Mouse (Mus musculus) heart, embryonic 15.5 days (tissue): ENCODE measurements around the gene Tnpo1. TPM values are rescaled to one million over a fixed set of nuclear protein-coding genes. Genes with fewer than 3 reads are reported as not detected.
A peak's percentile ranks its signal among the peaks of the same experiment; 100 is the strongest.

ENCODE experiments used
- ATAC-seq: fragments of 200-750 bp; cut with Nextera tagmentation; replicated peaks from 2 replicates; pipeline ENCODE4 v1.8.0; 2017; ENCODE audit warnings: low read depth, moderate TSS enrichment; ENCODE audit not compliant: insufficient number of reproducible peaks, insufficient read depth, low FRiP score
- H3K27ac ChIP-seq: fragments of 300-500 bp; sonication (generic); 2 replicates; pipeline ENCODE4 v1.5.1; 2015; ENCODE audit warnings: mild to moderate bottlenecking, inconsistent platforms
- H3K27me3 ChIP-seq: fragments of 300-500 bp; sonication (generic); 2 replicates; pipeline ENCODE4 v1.6.1; 2015; ENCODE audit warnings: inconsistent platforms
- H3K36me3 ChIP-seq: fragments of 300-500 bp; sonication (generic); 2 replicates; pipeline ENCODE4 v1.6.1; 2015; ENCODE audit warnings: mild to moderate bottlenecking, inconsistent platforms
- H3K4me1 ChIP-seq: fragments of 300-500 bp; sonication (generic); replicated peaks from 2 replicates; pipeline ENCODE4 v1.6.1; 2015; ENCODE audit warnings: inconsistent platforms
- H3K4me2 ChIP-seq: fragments of 300-500 bp; sonication (generic); 2 replicates; pipeline ENCODE4 v1.6.1; 2015; ENCODE audit warnings: inconsistent platforms, mild to moderate bottlenecking, moderate library complexity
- H3K4me3 ChIP-seq: fragments of 300-500 bp; sonication (generic); 2 replicates; pipeline ENCODE4 v1.5.1; 2015; ENCODE audit warnings: mild to moderate bottlenecking, inconsistent platforms
- H3K9ac ChIP-seq: fragments of 300-500 bp; sonication (generic); 2 replicates; pipeline ENCODE4 v1.6.1; 2015; ENCODE audit warnings: mild to moderate bottlenecking, inconsistent platforms
- H3K9me3 ChIP-seq: fragments of 300-500 bp; sonication (generic); replicated peaks from 2 replicates; pipeline ENCODE4 v1.6.1; 2016; ENCODE audit warnings: inconsistent platforms
- WGBS: fragments of 180-500 bp; shearing (Covaris S2); methylation state at CpG from one replicate; pipeline ENCODE4 v1.1.7; 2015; ENCODE audit warnings: mixed read lengths; 5-methylcytosine and 5-hydroxymethylcytosine counted together
- polyA plus RNA-seq: library from polyadenylated mRNA; unstranded; fragments of >200 nt; fragmentation: Nextera tagmentation; extraction: Ambion mirVana; gene quantifications from 2 replicates; pipeline ENCODE4 v1.2.1, GENCODE M21; 2015

The Tnpo1 gene
- polyA plus RNA-seq, 1 experiment from 2014 or later = 36.4 TPM

DNA sequence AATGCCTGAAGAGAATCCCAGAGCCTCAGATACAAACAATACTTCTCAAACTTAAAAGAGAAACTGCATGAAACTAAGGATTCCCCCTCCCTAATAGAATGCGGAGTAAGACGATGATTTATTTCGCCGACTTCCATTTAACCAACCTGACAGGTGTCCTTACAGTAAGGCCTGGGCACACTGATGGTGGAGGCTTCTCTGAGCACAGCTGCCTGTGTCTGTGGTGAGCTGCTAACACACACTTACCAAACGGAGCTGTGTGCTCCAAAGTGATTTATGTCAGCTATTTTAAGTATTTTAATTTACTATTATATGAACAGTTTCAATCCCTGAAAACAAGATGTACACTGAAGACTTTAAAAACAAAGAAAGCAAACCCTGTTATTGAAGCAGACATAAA, 42.4 kb downstream of the Tnpo1 start:
- Histone ChIP-seq H3K4me3 (no peak overlapping the region), H3K27ac (no peak overlapping the region), H3K9ac (no peak overlapping the region), H3K9me3 (no peaks in the 10 kb centered on the region), H3K4me2 (no peak overlapping the region), H3K36me3 (peaks cover 78% of the 10 kb centered on the region), H3K4me1 (peaks cover 9% of the 10 kb centered on the region), H3K27me3 (no peaks in the 10 kb centered on the region)
- WGBS = 88% methylated on average over 5 of the region's 5 CpGs
- ATAC-seq = no peak

DNA sequence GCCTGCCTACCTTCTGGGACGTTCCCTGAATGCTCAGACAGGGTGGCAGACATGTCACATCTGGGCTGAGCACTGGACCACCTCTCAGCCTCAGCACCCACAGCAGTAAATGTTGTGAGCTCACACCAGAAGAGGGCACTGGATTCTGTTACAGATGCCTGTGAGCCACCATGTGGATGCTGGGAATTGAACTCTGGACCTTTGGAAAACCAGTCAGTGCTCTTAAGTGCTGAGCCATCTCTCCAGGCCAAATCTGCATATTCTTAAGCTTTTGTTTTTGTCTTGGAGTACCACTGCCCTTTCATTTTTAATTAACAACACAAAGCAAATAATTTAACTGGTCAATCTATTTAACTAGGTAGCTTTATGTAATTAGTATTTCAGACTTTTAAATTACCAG, 44.2 kb downstream of the Tnpo1 start:
- Histone ChIP-seq H3K4me1 (peaks cover 6% of the 10 kb centered on the region), H3K27ac (no peak overlapping the region), H3K9me3 (no peaks in the 10 kb centered on the region), H3K4me2 (no peak overlapping the region), H3K4me3 (no peak overlapping the region), H3K9ac (no peak overlapping the region), H3K36me3 (peaks cover 81% of the 10 kb centered on the region), H3K27me3 (no peaks in the 10 kb centered on the region)
- no peak for ATAC-seq
- WGBS = 69% methylated on average over 1 of the region's 1 CpGs

DNA sequence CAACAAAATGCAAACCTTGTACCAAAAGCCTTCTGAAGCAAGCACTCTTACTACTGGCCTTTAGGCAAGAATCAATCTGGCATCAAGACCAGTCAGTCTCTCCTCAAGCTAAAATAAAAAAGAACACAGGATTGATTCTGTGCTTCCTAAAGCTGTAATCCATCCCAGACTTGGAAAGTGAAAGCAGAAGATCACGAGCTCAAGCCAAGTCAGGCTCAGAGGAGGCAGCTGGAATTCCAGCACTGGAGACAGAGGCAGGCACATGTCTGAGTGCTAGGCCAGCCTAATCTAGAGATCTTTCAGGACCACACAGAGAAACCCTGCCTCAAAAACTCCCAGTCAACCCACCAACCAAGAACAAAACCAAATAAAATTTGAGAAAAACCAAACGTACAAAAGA, 45.8 kb downstream of the Tnpo1 start:
- H3K9ac ChIP-seq = no peak overlapping the region
- peaks cover 70% of the 10 kb centered on the region for H3K36me3 ChIP-seq
- no peak overlapping the region for H3K4me3 ChIP-seq
- H3K27ac ChIP-seq = 0 out of 2 replicates have a peak overlapping the region, but pooled peaks have one; percentile 16
- no peak overlapping the region for H3K4me2 ChIP-seq
- no peaks in the 10 kb centered on the region for H3K27me3 ChIP-seq
- H3K9me3 ChIP-seq = no peaks in the 10 kb centered on the region
- peaks cover 6% of the 10 kb centered on the region for H3K4me1 ChIP-seq
- ATAC-seq = no peak
- WGBS = 56% methylated on average over 2 of the region's 2 CpGs

DNA sequence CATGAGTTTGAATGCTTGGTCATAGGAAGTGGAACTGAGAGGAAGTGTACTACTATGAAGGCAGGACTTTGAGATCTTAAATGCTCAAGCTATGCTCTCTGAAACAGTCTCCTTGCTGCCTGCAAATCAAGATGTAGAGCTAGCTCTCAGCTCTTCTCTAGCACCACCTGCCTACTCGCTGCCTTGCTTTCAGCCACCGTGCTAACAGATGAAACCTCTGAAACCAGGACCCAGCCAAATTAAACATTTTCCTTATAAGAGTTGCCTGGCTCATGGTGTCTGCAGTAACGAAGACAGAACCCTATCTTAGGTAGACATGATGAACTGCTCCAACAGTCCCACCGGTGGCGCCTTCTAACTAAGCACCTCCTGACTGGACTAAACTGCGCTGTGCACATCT, 46.8 kb downstream of the Tnpo1 start:
- Histone ChIP-seq H3K9ac (no peak overlapping the region), H3K4me1 (peaks cover 6% of the 10 kb centered on the region), H3K36me3 (peaks cover 69% of the 10 kb centered on the region), H3K4me2 (no peak overlapping the region), H3K27ac (no peak overlapping the region), H3K9me3 (no peaks in the 10 kb centered on the region), H3K4me3 (no peak overlapping the region), H3K27me3 (no peaks in the 10 kb centered on the region)
- WGBS = 94% methylated on average over 6 of the region's 6 CpGs
- no peak for ATAC-seq

DNA sequence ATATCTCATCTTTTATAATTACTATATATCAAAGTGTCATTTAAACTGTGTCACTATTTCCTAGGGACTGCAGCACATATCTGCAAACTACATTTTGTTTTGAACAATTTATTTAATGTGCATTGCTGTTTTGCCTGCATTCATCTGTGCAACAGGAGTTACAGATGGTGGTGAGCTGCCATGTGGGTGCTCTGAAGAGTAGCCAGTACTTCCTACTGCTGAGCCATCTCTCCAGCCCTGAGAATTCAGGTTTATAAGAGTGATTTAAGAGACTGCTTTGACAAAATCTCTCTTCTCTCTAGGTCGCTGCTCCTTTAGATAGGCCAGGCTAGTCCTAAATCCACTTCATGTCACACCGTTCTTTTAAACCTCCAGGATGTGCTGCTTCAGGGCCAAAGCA, 49.0 kb downstream of the Tnpo1 start:
- Histone ChIP-seq H3K27ac (no peak overlapping the region), H3K4me1 (peaks cover 6% of the 10 kb centered on the region), H3K4me3 (no peak overlapping the region), H3K36me3 (peaks cover 66% of the 10 kb centered on the region), H3K9me3 (no peaks in the 10 kb centered on the region), H3K9ac (no peak overlapping the region), H3K27me3 (no peaks in the 10 kb centered on the region), H3K4me2 (no peak overlapping the region)
- 88% methylated on average over 2 of the region's 2 CpGs for WGBS
- no peak for ATAC-seq

DNA sequence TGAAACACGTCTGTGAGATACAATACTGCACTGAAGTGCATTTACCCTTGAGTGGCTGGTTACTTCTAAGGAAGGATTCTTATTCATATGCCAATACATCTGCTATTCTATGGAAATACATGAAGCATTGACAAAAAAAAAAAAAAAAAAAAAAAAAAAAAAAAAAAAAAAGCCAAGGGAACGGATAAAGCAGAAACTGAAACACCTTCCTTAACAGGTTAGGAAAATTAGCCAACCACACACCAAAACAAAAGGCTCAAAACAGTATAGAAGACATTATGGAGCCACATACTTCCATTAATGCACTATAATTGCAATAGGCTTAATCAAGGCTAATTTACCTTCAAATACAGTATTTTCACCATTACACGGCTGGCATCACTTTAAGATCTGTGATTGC, 51.5 kb downstream of the Tnpo1 start:
- Histone ChIP-seq H3K4me1 (no peaks in the 10 kb centered on the region), H3K4me3 (no peak overlapping the region), H3K36me3 (peaks cover 74% of the 10 kb centered on the region), H3K27ac (no peak overlapping the region), H3K27me3 (no peaks in the 10 kb centered on the region), H3K9me3 (no peaks in the 10 kb centered on the region), H3K4me2 (no peak overlapping the region), H3K9ac (no peak overlapping the region)
- no peak for ATAC-seq
- 88% methylated on average over 3 of the region's 3 CpGs for WGBS

DNA sequence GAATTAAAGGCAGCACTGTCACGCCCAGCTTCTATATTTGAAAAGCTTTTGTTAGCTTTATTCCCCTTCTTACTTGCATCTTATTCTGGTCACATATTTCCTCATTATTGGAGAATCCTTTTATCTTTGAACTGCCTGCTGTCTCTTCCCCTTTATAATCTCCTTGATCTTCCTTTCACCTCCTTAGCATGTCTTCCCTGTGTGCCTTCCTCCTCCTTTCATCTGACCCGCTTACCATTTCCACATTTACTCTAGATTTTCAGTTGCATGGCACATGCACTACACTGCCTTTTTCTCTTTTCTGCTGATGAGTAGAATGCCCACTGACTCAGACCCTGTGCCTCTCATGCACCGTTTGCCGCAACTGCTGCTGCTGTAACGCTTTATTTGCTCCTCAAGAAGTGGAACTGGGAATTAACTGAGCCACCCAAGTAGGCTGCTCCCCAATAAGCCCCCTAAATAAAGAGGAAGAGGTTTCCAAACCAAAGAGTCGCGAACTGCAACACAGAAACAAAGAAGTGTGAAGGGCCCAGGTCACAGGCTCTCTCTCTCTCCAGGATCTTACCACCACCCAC, 53.8 kb downstream of the Tnpo1 start:
- H3K36me3 ChIP-seq = peaks cover 77% of the 10 kb centered on the region
- H3K27ac ChIP-seq = no peak overlapping the region
- WGBS = 90% methylated on average over 7 of the region's 7 CpGs

DNA sequence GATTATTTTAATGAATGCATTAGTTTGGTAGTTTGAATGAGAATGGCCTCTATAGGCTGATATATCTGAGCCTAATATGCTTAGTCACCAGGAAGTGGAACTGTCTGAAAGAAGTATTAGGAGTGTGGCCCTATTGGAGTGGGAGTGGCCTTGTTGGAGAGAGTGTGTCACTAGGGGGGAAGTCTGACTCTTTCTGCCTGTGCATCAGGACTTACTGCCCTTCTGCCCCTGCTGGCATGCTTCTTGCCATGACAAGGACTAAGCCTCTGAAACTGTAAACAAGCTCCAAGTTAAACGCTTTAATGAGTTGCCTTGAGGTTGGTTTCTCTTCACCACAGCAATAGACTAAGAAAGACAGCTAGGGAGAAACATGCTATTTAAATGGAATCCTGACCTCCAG, 54.9 kb downstream of the Tnpo1 start:
- Histone ChIP-seq H3K27ac (no peak overlapping the region), H3K9me3 (no peaks in the 10 kb centered on the region), H3K27me3 (no peaks in the 10 kb centered on the region), H3K36me3 (peaks cover 81% of the 10 kb centered on the region), H3K4me3 (no peak overlapping the region), H3K4me2 (no peak overlapping the region), H3K9ac (no peak overlapping the region), H3K4me1 (no peaks in the 10 kb centered on the region)
- no peak for ATAC-seq
- WGBS = 85% methylated on average over 1 of the region's 1 CpGs

More for the DNA sequence above, 53.8 kb downstream of the Tnpo1 start:
- no peaks in the 10 kb centered on the region for H3K27me3 ChIP-seq
- H3K4me3 ChIP-seq = no peak overlapping the region
- no peaks in the 10 kb centered on the region for H3K4me1 ChIP-seq
- H3K4me2 ChIP-seq = no peak overlapping the region
- no peak overlapping the region for H3K9ac ChIP-seq
- no peak for ATAC-seq
- H3K9me3 ChIP-seq = no peaks in the 10 kb centered on the region

DNA sequence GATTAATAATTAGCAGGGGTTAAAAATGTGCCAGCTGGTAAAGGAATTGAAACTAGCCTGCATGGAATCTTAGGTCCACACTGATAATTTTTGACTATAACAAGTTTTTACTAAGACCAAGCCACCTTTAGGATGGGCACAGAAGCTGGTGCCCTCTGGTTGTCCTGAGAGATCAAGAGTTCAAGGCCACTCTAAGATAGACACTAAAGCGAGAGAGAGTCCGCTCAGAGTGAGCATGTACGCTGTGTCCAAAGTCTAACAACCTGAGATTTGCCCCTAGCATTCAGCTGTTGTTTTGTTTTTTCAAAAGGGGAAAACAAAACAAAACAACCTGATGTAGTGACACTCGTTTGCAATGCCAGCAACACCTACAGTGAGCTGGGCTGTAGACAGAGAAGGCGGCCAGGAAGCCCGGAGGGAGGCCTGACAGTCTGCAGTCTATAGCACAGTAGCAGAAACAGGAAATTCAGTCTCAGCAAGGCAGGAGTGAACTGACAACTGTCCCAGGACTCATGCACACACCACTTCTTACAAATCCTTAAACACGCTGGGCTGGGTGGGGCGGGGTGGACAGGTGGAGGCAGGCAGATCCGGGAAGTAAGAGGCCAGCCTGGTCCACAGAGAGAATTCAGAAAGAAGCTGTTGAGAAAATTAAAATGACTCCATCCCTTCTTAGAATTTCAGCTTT, 57.8 kb downstream of the Tnpo1 start:
- Histone ChIP-seq H3K4me2 (no peak overlapping the region), H3K27ac (no peak overlapping the region), H3K9me3 (no peaks in the 10 kb centered on the region), H3K9ac (no peak overlapping the region), H3K4me1 (no peaks in the 10 kb centered on the region), H3K4me3 (no peak overlapping the region), H3K27me3 (no peaks in the 10 kb centered on the region), H3K36me3 (peaks cover 81% of the 10 kb centered on the region)
- no peak for ATAC-seq
- WGBS = 88% methylated on average over 9 of the region's 9 CpGs

DNA sequence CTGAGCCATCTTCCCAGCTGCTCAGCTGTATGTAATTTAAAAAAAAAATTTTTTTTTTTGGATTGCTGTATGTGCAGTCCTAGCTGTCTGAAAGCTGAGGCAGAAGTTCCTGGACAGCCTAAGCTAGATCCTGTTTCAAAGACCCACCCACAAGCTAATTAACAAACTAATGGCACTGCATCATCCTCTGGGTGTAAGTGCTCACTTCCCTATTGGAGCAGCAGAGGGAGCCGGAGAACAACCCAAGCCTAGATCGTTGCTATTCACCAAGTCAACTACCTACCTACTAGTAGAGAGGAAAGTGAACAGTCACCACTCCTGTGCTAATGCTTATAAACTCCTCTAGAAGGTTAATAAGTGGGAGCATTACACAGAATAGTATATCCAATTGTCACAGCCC, 58.4 kb downstream of the Tnpo1 start:
- ATAC-seq = no peak
- Histone ChIP-seq H3K4me3 (no peak overlapping the region), H3K4me1 (no peaks in the 10 kb centered on the region), H3K27ac (no peak overlapping the region), H3K9ac (no peak overlapping the region), H3K4me2 (no peak overlapping the region), H3K36me3 (peaks cover 83% of the 10 kb centered on the region), H3K27me3 (no peaks in the 10 kb centered on the region), H3K9me3 (no peaks in the 10 kb centered on the region)
- 36% methylated on average over 2 of the region's 2 CpGs for WGBS

DNA sequence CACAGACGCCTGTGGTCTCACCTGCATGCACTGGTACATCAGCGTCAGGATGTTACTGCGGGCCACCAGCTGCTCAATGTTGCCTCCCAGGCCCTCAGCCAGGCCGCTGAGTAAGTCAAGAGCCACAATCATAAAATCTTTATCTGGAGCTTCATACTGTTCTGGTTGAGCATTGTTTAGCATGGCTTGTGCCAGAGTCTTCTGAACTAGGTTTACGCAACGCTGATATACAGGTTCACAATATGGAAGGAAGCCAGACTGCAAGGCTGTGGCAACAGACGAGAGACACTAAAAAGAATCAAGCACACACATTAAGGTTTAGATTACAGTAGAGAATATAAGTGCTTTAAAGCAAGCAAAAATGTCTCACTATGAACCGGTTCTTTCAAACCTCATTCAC, 70.9 kb downstream of the Tnpo1 start:
- H3K4me3 ChIP-seq = no peak overlapping the region
- H3K27ac ChIP-seq = no peak overlapping the region
- no peak for ATAC-seq
- peaks cover 73% of the 10 kb centered on the region for H3K36me3 ChIP-seq
- H3K27me3 ChIP-seq = no peaks in the 10 kb centered on the region
- no peak overlapping the region for H3K4me2 ChIP-seq
- no peaks in the 10 kb centered on the region for H3K9me3 ChIP-seq
- no peaks in the 10 kb centered on the region for H3K4me1 ChIP-seq
- H3K9ac ChIP-seq = no peak overlapping the region
- 82% methylated on average over 8 of the region's 8 CpGs for WGBS

DNA sequence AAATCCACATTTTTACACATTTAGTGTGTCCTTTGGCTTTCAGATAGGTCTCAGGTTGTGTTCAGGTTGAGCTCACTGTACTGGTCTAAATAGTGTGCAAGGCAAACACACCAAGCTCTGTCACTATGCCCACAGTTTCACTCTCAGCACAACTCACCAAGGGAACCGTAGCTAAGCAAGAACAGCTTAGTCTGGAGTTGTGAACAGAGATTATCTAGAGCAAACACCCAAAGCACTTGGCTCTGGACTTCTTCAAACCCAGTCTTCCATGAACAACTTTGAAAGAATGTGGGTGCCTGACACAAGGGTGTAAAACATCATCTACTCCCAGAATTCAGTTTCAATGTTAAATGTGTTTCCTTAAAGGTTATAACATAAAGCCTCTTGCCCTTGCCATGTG, 80.4 kb downstream of the Tnpo1 start:
- Histone ChIP-seq H3K4me2 (no peak overlapping the region), H3K27ac (no peak overlapping the region), H3K4me3 (no peak overlapping the region), H3K36me3 (peaks cover 63% of the 10 kb centered on the region), H3K9me3 (no peaks in the 10 kb centered on the region), H3K9ac (no peak overlapping the region), H3K27me3 (no peaks in the 10 kb centered on the region), H3K4me1 (no peaks in the 10 kb centered on the region)
- no peak for ATAC-seq
- 63% methylated on average over 1 of the region's 1 CpGs for WGBS
